Mouse (Mus musculus) embryonic facial prominence, embryonic 10.5 days (tissue): Measurements from ENCODE around the gene Gm11236. TPM values are rescaled to one million over a fixed set of nuclear protein-coding genes. Genes with fewer than 3 reads are reported as not detected.
"Not testable (repeated sequence)": the region's sequence is repeated elsewhere in the genome, so short reads cannot be mapped to it uniquely, and the experiment has no call there.

Source experiments
- DNase-seq: peaks from one replicate; pipeline ENCODE4 v3.0.0-alpha.2; 2017; ENCODE audit warnings: low spot score
- H3K27ac ChIP-seq: fragments of 300-500 bp; sonication (generic); replicated peaks from 2 replicates; pipeline ENCODE4 v1.5.1; 2016; ENCODE audit warnings: mild to moderate bottlenecking
- H3K27me3 ChIP-seq: fragments of 300-500 bp; sonication (generic); replicated peaks from 2 replicates; pipeline ENCODE4 v1.6.1; 2016; ENCODE audit warnings: low read depth, mild to moderate bottlenecking; ENCODE audit not compliant: poor library complexity, severe bottlenecking
- H3K36me3 ChIP-seq: fragments of 300-500 bp; sonication (generic); replicated peaks from 2 replicates; pipeline ENCODE4 v1.6.1; 2016; ENCODE audit warnings: mild to moderate bottlenecking, moderate library complexity
- H3K4me1 ChIP-seq: fragments of 300-500 bp; sonication (generic); 2 replicates; pipeline ENCODE4 v1.6.1; 2016
- H3K4me3 ChIP-seq: fragments of 300-500 bp; sonication (generic); 2 replicates; pipeline ENCODE4 v1.5.1; 2016; ENCODE audit warnings: mild to moderate bottlenecking, moderate library complexity
- H3K9me3 ChIP-seq: fragments of 300-500 bp; sonication (generic); 2 replicates; pipeline ENCODE4 v1.6.1; 2016; ENCODE audit warnings: mild to moderate bottlenecking
- WGBS: fragments of 180-500 bp; shearing (Covaris S2); methylation state at CpG from one replicate; pipeline ENCODE4 v1.1.7; 2016; 5-methylcytosine and 5-hydroxymethylcytosine counted together
- polyA plus RNA-seq: library from polyadenylated mRNA; unstranded; fragments of >200 nt; fragmentation: Nextera tagmentation; extraction: Ambion mirVana; gene quantifications from 2 replicates; pipeline ENCODE4 v1.2.1, GENCODE M21; 2016

Gene Gm11236
- polyA plus RNA-seq, result not detected in 2 replicates

- not testable (repeated sequence) for H3K4me3 ChIP-seq, H3K4me1 ChIP-seq, H3K27ac ChIP-seq, H3K9me3 ChIP-seq, H3K36me3 ChIP-seq, H3K27me3 ChIP-seq, DNase-seq
- no CpG with 5 or more reads among the region's 4 CpGs for WGBS
These were observed at the start of gene Gm11236 for GRCm38 (mm10) chr4:73637821-73638220. Gm11236 (plus strand) TSS chr4:73638121.

GRCm38 (mm10) chr4:73599248-73599647 is 38.7 kb upstream of the Gm11236 start:
- WGBS, result 10% methylated on average over 3 of the region's 3 CpGs
- Histone ChIP-seq H3K27me3 (no peaks in the 10 kb centered on the region), H3K9me3 (no peaks in the 10 kb centered on the region), H3K36me3 (no peaks in the 10 kb centered on the region), H3K4me3 (no peak overlapping the region), H3K27ac (no peak overlapping the region), H3K4me1 (no peaks in the 10 kb centered on the region)
- no peak for DNase-seq

GRCm38 (mm10) chr4:73607581-73607980 is 30.3 kb upstream of the Gm11236 start, which contains the start of gene Gm11238:
Gm11238 (plus strand) TSS chr4:73607881.
- H3K4me1 ChIP-seq, H3K27ac ChIP-seq, H3K4me3 ChIP-seq, H3K36me3 ChIP-seq, DNase-seq, H3K9me3 ChIP-seq, H3K27me3 ChIP-seq: not testable (repeated sequence)
- no CpG with 5 or more reads among the region's 3 CpGs for WGBS

GRCm38 (mm10) chr4:73622684-73623083 is 15.2 kb upstream of the Gm11236 start, which contains the start of gene Gm11237:
Gm11237 (plus strand) TSS chr4:73622984.
- H3K27me3 ChIP-seq, H3K36me3 ChIP-seq, H3K27ac ChIP-seq, DNase-seq, H3K4me1 ChIP-seq, H3K4me3 ChIP-seq, H3K9me3 ChIP-seq: not testable (repeated sequence)
- no CpG with 5 or more reads among the region's 3 CpGs for WGBS

- H3K4me3 ChIP-seq, H3K27ac ChIP-seq, H3K36me3 ChIP-seq, H3K27me3 ChIP-seq, H3K9me3 ChIP-seq, H3K4me1 ChIP-seq, DNase-seq: not testable (repeated sequence)
- 91% methylated on average over 4 of the region's 4 CpGs for whole genome bisulfite sequencing
These were observed 23.9 kb downstream of the Gm11236 start for GRCm38 (mm10) chr4:73661864-73662263.

GRCm38 (mm10) chr4:73668054-73668453 is 30.1 kb downstream of the Gm11236 start, which contains the start of gene Gm11239:
Gm11239 (plus strand) TSS chr4:73668354.
- H3K27ac ChIP-seq, H3K4me1 ChIP-seq, H3K4me3 ChIP-seq, DNase-seq, H3K36me3 ChIP-seq, H3K9me3 ChIP-seq, H3K27me3 ChIP-seq: not testable (repeated sequence)
- no CpG with 5 or more reads among the region's 4 CpGs for WGBS

GRCm38 (mm10) chr4:73683216-73683615 is 45.3 kb downstream of the Gm11236 start, which contains the start of gene Gm428:
Gm428 (plus strand) TSS chr4:73683516.
- not testable (repeated sequence) for H3K9me3 ChIP-seq, H3K27me3 ChIP-seq, H3K36me3 ChIP-seq, H3K27ac ChIP-seq, H3K4me1 ChIP-seq, H3K4me3 ChIP-seq, DNase-seq
- 89% methylated on average over 2 of the region's 4 CpGs for whole genome bisulfite sequencing

Other genes starting within 250 kb of the Gm11236 start
- gene Gm11487, start 233.0 kb upstream of the Gm11236 start, polyA plus RNA-seq, result not detected in 2 replicates
- not detected in 2 replicates for gene Gm11238, start 30.2 kb upstream of the Gm11236 start, polyA plus RNA-seq
- not detected in 2 replicates for gene Gm11237, start 15.1 kb upstream of the Gm11236 start, polyA plus RNA-seq
- not detected in 2 replicates for gene Gm11239, start 30.2 kb downstream of the Gm11236 start, polyA plus RNA-seq
- not detected in 2 replicates for gene Gm428, start 45.4 kb downstream of the Gm11236 start, polyA plus RNA-seq
- gene Rasef, start 152.9 kb downstream of the Gm11236 start, polyA plus RNA-seq, result 3.2 and 3.9 TPM in 2 replicates
- not detected in 2 replicates for gene Gm11758, start 238.1 kb downstream of the Gm11236 start, polyA plus RNA-seq